Mouse (Mus musculus) kidney, postnatal 36 days (tissue): ENCODE results near the gene Pfkp.

Experiments
- DNase-seq, 2 experiments: peaks; one replicate each; pipeline ENCODE4 v3.0.0; 2021 to 2022; ENCODE audit warnings: mixed read lengths in 2 of 2

The Pfkp gene

GRCm38 (mm10) chr13:6636976-6637375, 11.6 kb downstream of the Pfkp start:
- DNase-seq = peak; percentile 20 to 22

DNA sequence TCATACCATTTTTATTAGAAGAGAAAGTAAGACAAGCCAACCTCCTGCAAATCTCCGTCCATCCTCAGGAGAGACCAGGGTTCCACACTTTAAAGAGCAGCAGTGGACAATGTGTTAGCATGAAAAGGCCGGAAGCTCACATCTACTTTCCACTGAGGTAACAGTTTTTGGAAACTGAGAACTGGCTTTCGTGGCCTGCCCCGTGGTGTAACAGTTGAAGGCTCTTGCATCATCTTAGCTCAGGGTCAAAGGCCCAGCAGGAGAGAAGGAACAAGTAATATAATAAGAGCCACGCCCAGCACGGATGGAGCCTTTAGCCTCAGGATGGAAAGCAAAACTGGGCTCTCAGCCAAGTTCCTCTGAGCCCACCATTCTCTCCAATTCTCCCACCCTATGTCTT, 12.1 kb downstream of the Pfkp start:
- DNase-seq = peak; percentile 27 to 30

GRCm38 (mm10) chr13:6635138-6636076, 13.2 kb downstream of the Pfkp start:
- peak; percentile 13 to 23 for DNase-seq

GRCm38 (mm10) chr13:6634063-6634462, 14.5 kb downstream of the Pfkp start:
- DNase-seq = no peak

- peak; percentile 32 to 67 for DNase-seq
Measured at GRCm38 (mm10) chr13:6633524-6633923, 15.1 kb downstream of the Pfkp start.

DNA sequence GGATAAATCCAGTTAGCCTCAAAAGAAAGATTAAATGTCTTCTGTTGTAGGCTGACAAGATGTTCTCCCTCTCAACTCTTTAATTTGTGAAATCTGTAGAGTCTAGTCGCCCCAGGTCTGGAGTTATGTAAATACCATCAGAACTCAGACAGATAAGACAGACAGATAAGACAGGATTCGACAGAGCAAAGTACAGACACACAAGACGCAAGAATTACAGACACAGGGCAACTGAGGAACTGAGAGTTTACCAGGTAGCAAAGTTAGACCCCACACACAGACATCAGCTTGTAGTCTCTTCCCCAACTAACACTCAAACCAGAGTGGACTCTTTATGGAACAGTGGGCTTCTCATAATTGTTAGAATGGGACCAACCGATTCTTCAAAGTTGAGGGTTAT, 15.6 kb downstream of the Pfkp start:
- DNase-seq = no peak

GRCm38 (mm10) chr13:6632513-6632912, 16.1 kb downstream of the Pfkp start:
- no peak for DNase-seq

GRCm38 (mm10) chr13:6631772-6632510, 16.6 kb downstream of the Pfkp start:
- peak in 1 of 2 experiments; percentile 41 for DNase-seq

DNA sequence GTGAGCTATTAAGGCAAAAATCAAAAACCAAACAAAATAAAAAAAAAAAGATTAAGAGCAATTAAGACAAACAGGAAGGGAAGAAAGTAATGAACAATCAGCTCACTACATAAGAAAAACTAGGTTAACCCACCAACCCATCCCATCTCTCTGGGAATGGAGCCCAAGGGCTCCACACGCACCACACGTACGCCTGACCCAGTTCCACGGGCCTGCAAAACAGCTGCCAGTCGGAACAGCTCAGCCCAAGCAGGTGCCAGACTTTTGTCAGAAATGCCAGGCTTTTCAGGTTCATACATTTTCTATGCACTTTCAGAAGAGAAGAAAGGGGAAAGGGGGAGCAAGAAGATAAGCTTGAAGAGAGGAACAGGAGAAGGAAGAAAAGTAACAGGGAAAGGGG, 17.9 kb downstream of the Pfkp start:
- no peak for DNase-seq

- DNase-seq = no peak
Measured at GRCm38 (mm10) chr13:6629927-6630326, 18.6 kb downstream of the Pfkp start.

GRCm38 (mm10) chr13:6628998-6629764, 19.4 kb downstream of the Pfkp start:
- peak; percentile 33 to 40 for DNase-seq

DNA sequence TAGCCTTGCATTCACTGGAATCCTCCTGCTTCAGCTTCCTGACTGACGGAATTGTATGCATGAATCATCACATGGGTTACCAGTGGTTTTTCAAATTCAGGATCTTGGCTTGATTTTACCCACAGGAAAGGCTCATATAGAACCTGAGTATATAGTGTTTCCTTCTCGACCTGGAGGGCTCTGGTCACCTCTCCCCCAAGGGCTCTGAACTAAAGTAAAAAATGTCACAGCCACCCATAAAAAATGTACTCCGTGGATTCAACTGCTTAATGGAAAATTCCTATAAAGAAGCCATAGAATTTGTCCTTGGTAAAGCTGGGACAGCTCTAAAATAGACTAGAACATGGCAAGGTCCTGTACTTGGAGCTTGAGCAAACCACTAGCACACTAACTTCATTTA, 20.3 kb downstream of the Pfkp start:
- no peak for DNase-seq

DNA sequence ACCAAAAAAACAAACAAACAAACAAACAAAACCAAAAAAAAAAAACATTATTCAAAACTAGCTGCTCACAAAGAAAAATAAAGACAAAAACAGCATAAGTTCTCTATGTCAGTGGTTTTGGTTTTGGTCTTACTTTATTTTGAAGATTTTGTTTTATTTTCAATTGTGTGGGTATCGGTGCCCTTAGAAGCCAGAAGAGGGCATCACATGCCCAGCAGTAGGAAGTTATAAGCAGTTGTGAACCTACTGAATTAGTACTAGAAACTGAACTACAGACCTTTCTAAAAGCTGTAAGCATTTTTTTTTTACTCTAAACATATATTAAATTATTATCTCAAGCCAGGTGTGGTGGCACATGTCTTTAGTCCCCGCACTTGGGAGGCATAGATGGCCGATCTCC, 21.2 kb downstream of the Pfkp start:
- DNase-seq = no peak

DNA sequence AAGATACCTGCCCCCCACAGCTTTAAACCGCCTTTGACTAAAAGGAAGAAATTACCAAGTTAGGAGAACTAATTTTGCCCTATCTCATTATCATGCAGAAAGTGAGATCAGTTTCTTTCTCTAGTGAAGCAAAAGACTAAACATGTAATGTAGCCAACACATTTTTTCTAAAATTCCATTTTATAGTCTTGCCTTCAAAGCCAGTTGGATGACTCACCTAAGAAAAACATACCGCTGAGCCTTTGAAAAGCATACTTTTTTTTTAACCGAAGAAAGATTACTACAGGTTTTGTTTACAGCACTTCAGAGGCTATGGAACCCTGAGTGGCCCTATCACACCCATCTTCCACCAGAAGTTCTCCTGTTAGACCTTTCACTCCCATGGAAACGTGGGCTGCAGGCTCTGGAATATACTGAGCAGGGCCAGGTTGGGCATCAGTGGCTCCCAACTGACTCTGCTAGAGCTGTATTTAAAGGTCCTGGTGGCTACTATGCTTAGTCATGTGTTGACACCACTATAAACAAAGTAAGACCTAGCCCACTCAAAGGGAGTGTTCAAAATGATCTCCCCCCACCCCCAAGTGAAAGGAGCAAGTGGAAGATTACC, 22.0 kb downstream of the Pfkp start:
- DNase-seq = no peak

GRCm38 (mm10) chr13:6625942-6626341, 22.6 kb downstream of the Pfkp start:
- no peak for DNase-seq

DNA sequence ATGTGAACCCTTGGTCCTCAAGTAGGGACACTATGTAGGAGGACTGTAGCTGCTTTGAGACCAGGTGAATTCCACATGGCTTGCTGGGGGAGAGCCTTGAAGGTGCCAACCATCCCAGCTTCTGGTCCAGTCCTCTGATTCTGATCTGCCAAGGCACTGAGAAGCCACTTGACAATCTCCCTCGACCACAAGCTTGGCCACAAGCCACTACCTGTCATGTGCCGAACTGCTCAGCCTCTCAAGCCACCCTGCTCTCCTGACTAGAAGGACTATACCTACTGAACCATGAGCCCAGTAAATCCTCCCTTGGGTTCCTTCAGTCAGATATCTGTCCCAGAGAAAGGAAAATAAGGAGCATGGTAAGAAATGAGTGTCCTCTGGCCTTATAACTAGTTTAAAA, 24.0 kb downstream of the Pfkp start:
- no peak for DNase-seq

DNA sequence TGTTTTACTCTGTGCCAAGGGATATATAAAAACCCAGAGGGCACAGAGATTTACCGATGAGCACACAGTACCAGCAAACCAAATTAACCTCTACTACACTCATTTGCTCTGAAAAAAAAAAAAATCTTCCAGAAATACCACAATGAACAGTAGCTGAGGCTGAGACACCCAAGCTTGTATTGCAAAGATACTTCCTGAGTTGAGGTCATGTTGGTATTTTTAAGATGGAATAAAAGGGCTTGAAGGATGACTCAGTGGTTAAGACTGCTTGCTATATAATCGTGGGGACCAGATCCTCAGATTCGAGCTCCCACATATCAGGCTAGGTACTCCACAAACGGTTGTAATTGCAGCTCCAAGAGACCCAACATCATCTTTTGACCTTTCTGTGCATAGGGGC, 24.5 kb downstream of the Pfkp start:
- no peak for DNase-seq

- no peak for DNase-seq
Measured at GRCm38 (mm10) chr13:6621831-6622230, 26.7 kb downstream of the Pfkp start.

DNA sequence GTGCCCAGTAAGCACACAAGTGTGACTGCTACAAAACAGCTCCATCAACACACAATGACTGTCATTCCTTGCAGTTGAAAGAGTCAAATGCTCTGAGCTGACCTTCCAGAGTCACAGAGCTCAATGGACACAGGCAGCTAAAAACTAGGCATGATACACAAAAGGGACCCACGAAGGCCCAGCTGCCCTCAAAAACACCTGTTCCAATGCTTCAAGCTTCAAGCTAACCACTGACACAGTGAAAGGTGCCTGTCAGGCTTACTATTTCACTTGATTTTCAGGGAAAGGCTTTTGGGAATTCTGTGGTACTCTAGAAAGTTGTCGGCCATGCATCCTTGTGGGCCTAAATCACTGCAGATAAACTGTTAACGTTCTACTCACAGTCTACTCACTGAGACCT, 28.3 kb downstream of the Pfkp start:
- no peak for DNase-seq

DNA sequence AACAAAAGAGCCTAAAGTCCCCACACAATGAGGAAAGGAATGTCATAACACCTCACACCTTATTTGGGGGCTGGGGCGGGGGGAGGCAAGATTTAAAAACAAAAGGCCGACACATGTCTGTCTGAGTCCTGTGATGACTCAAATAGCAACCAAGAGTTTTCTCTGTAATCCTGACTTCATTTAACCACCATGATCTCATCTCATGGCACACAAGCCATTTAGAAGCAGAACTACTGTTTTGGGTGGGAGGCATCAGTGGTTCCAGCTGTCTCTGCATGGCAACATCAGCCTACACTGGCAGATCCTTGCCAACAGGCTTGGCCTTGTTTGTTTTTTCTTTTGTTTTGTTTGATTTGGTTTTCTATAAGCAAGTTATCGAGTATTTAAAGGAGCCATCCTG, 29.9 kb downstream of the Pfkp start:
- no peak for DNase-seq

- no peak for DNase-seq
Measured at GRCm38 (mm10) chr13:6613690-6614445, 34.7 kb downstream of the Pfkp start.
